Mouse (Mus musculus): ENCODE results near the gene Vps39. TPM values are rescaled to one million over a fixed set of nuclear protein-coding genes. Genes with fewer than 3 reads are reported as not detected.

Gene Vps39
- 15.2 and 25.1 TPM in 2 replicates for polyA plus RNA-seq (2012)

GRCm38 (mm10) chr2:120352682-120353646 is at the start of gene Vps39:
Vps39 (minus strand) TSS chr2:120353137.
- TF ChIP-seq GATA1 (IDR thresholded peaks at IDR 0.05; ENCODE audit: low read length) = no peak

- TF ChIP-seq GATA1 (IDR thresholded peaks at IDR 0.05; ENCODE audit: low read length) = no peak
Observed at GRCm38 (mm10) chr2:120397951-120398350, 45.0 kb upstream of the Vps39 start.

GRCm38 (mm10) chr2:120392406-120392805 is 39.5 kb upstream of the Vps39 start:
- TF ChIP-seq GATA1 (IDR thresholded peaks at IDR 0.05; ENCODE audit: low read length) = no peak

- TF ChIP-seq GATA1 (IDR thresholded peaks at IDR 0.05; ENCODE audit: low read length) = no peak
Observed at GRCm38 (mm10) chr2:120390934-120391333, 38.0 kb upstream of the Vps39 start.

GRCm38 (mm10) chr2:120389376-120389775 is 36.4 kb upstream of the Vps39 start:
- no peak for TF ChIP-seq GATA1 (IDR thresholded peaks at IDR 0.05; ENCODE audit: low read length)

- no peak for TF ChIP-seq GATA1 (IDR thresholded peaks at IDR 0.05; ENCODE audit: low read length)
Observed at GRCm38 (mm10) chr2:120387291-120387690, 34.4 kb upstream of the Vps39 start.

- no peak for TF ChIP-seq GATA1 (IDR thresholded peaks at IDR 0.05; ENCODE audit: low read length)
Observed at GRCm38 (mm10) chr2:120386264-120386663, 33.3 kb upstream of the Vps39 start.

- TF ChIP-seq GATA1 (IDR thresholded peaks at IDR 0.05; ENCODE audit: low read length) = no peak
Observed at GRCm38 (mm10) chr2:120373858-120374257, 20.9 kb upstream of the Vps39 start.

GRCm38 (mm10) chr2:120367416-120368207 is 14.7 kb upstream of the Vps39 start:
- no peak for TF ChIP-seq GATA1 (IDR thresholded peaks at IDR 0.05; ENCODE audit: low read length)

- TF ChIP-seq GATA1 (IDR thresholded peaks at IDR 0.05; ENCODE audit: low read length) = no peak
Observed at GRCm38 (mm10) chr2:120366501-120366900, 13.6 kb upstream of the Vps39 start.

GRCm38 (mm10) chr2:120360425-120360824 is 7.5 kb upstream of the Vps39 start:
- no peak for TF ChIP-seq GATA1 (IDR thresholded peaks at IDR 0.05; ENCODE audit: low read length)

- no peak for TF ChIP-seq GATA1 (IDR thresholded peaks at IDR 0.05; ENCODE audit: low read length)
Observed at GRCm38 (mm10) chr2:120351321-120351720, 1.6 kb downstream of the Vps39 start.

GRCm38 (mm10) chr2:120348120-120348519 is 4.8 kb downstream of the Vps39 start:
- no peak for TF ChIP-seq GATA1 (IDR thresholded peaks at IDR 0.05; ENCODE audit: low read length)

- TF ChIP-seq GATA1 (IDR thresholded peaks at IDR 0.05; ENCODE audit: low read length) = no peak
Observed at GRCm38 (mm10) chr2:120341741-120342140, 11.2 kb downstream of the Vps39 start.

- no peak for TF ChIP-seq GATA1 (IDR thresholded peaks at IDR 0.05; ENCODE audit: low read length)
Observed at GRCm38 (mm10) chr2:120337886-120338285, 15.1 kb downstream of the Vps39 start.

- TF ChIP-seq GATA1 (IDR thresholded peaks at IDR 0.05; ENCODE audit: low read length) = no peak
Observed at GRCm38 (mm10) chr2:120331575-120331974, 21.4 kb downstream of the Vps39 start.

Measured in G1E-ER4 (cell line).